Mouse (Mus musculus) layer of hippocampus, postnatal 25 days (tissue): ENCODE data around the gene Etnk1. TPM values are rescaled to one million over a fixed set of nuclear protein-coding genes. Genes with fewer than 3 reads are reported as not detected.

Experiments
- DNase-seq, 2 experiments: peaks; one replicate each; pipeline ENCODE4 v3.0.0; 2022; ENCODE audit warnings: mixed read lengths in 2 of 2, low spot score in 1 of 2; ENCODE audit errors: extremely low spot score in 1 of 2
- total RNA-seq, 2 experiments: library from RNA; stranded (reverse); gene quantifications; 2 replicates each; pipeline ENCODE4 v1.2.3; 2021

The Etnk1 gene
- total RNA-seq, 2 experiments from 2014 or later: 157 to 170 TPM

DNA sequence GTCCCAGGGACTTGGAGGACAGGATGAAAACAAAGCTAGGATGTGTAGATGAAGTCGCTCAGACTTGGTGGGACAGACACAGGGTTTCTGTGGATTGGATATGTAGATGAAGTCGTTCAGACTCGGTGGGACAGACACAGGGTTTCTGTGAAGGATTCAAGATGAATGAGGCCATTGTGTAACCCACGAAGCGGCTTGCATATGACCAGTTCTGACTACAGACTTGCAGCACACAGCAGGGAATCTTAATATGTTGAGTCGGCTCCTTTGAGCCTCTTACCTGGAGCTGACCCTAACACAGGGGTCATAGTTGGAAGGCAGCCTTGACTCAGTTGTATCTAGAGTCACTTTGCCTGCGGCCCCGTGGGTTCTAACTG, 94.3 kb downstream of the Etnk1 start:
- no peak for DNase-seq

DNA sequence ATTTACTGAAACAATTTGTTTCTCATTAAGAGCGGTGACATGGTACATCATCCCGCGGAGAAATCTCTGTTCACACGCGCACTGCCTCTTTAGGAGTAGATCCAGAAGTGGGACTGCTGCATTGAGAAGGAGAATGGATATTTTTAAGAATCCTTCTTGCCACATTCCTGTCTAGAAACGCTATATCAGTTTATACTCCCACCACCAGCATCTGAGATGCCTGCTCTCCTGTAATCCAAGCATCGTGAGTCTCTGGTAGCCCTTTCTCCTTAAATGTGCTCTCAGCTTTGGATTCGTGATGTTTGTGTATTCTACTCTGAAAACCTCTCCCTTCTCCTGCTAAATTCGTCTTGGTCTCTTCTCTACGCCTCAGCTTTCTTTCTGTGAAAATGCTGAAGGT, 98.5 kb downstream of the Etnk1 start:
- no peak for DNase-seq

DNA sequence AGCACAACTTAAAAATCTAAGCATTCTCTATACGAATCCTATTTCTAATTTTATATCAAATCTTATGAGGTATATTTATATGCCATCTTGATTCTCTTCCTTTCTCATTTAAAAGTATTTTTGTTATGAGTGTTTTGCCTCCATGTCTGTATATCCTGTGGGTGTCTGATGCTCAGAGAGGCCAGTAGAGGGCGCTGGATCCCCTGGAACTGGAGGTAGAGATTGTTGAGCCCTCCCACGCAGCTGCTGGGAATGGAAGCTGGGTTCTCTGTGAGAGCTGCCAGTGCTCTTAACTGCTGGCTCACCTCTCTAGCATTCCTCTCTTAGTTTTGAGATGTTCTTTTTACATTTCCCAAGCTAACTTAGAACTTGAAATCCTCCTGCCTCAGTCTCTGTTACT, 112.2 kb downstream of the Etnk1 start:
- DNase-seq: no peak

Other genes starting within 250 kb of the Etnk1 start
- 10 to 100 TPM; 30.6 to 33.2 TPM for gene St8sia1, start 202.8 kb upstream of the Etnk1 start, total RNA-seq
- 10 to 100 TPM; 76.5 to 92.8 TPM for gene C2cd5, start 67.1 kb upstream of the Etnk1 start, total RNA-seq